Mouse (Mus musculus) adrenal gland, postnatal 10 days (tissue): ENCODE results near the gene Hivep1. TPM values are rescaled to one million over a fixed set of nuclear protein-coding genes. Genes with fewer than 3 reads are reported as not detected.

ENCODE experiments used
- DNase-seq: peaks from one replicate; pipeline ENCODE4 v3.0.0; 2021; ENCODE audit warnings: mixed read lengths
- total RNA-seq, 2 experiments: library from RNA; stranded (reverse); gene quantifications; 2 replicates each; pipeline ENCODE4 v1.2.3; 2021

The Hivep1 gene
- total RNA-seq, 2 experiments from 2014 or later = 21.0 to 24.3 TPM

DNA sequence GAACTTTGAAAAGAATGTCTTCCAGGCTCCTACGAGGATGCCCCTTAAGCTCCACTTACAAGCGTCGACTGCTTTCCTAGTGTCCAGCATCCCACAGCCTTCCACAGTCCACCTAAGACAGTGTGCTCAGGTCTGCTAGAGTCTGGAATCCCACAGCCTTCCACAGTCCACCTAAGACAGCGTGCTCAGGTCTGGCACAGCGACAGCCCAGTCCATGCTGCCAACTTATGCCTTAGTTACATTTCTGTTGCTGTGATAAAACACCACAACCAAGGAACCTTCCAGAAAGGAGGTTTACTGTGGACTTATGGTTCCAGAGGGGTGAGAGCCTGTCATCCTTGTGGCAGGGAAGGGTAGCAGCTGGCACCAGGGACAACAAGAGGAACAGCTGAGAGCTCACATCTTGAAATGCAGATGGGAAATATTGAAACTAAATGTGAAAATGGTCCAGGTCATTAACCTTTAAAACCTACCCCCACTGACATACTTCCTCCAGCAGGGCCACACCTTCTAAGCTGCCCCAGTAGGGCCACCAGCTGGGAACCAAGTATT is 25.0 kb downstream of the Hivep1 start:
- no peak for DNase-seq

DNA sequence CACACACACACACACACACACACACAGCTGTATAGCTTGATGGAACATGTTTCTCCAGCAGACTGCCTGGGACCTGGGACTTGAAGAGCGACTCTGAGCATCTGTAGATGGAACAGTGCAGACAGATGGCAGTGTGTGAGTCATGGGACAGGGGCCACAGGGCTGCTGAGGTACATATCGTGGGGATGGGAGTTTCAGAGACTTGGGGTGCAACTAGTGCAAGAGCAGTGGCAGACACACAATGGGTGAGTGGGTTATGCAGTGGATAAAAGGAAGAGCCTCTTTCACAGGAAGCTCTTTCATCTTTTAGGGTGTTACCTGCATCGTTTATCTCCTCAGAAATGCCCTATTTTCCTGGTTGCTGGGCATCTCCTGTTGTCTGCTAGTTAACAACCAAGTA is 25.8 kb downstream of the Hivep1 start:
- no peak for DNase-seq

DNA sequence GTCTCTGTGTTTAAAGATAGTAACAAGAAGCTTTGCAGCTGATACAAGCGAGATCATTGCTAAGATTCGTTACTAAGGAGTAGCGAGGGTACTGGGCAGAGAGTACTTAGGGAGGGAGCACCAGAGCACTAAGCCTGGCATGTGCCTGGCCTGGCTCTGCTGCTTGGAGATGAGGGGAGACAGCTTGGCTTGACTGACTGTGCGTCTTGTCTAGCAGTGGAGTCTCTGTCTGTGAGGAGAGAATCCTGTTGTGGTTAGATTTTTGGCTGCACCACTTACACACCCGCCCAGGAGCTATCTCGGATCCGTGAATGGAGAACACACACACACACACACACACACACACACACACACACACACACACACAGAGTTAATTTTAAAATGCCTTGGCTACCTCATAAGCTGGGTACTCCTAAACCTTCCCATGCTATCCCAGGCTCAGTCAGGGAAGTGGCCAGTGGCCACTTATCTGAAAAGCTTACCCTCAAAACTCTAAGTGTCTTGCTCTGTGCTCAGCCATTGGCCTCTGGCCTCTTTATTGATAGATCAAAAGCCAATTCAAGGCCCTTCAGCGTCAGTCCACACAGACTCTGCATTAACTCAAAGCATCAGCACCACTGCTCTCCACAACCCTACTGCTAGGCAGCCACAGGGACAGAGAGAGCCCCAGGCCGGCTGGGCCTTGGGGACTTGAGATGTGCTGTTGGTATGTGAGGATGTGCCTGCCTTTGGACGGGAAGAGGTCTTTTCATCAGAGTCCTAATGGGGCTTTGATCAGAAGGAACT is 28.5 kb downstream of the Hivep1 start:
- no peak for DNase-seq

DNA sequence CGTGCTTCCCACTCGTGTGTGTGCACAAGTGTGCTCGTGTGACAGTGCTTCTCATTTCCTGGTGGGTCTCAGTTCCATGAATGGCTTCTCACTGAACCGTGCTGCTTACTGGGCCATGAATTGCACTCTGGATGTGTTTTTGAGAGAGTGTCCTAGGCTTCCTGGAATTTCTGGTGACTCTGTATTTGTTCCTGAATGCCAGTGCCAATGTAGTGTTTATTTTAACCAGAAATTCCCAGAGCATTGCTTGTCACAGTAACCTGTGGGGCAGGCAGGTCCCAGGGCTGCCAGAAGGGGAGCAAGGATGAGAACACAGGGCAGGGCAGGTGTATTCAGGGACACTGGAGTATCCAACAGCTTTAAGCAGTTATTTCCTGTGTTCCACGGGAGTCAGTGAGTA is 36.5 kb downstream of the Hivep1 start:
- no peak for DNase-seq

DNA sequence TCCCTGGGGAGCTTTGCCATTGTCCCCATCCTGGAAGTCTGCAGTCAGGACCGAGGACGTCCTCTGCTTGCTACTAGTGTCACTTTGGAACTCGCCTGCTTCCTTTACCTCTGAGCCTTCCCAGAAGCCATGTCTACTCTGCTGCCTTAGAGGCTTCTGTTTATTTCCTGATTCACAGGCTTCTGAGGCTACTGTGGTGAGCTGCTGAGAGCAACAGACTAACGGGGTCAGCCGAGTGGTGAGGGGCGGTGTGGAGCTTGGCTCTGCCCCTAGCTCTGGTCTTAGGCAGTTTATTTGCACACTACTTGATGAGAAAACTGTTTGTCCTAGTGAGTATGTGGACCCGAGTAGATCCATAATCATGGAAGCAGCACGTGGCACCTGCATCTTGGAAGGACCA is 37.2 kb downstream of the Hivep1 start:
- no peak for DNase-seq

DNA sequence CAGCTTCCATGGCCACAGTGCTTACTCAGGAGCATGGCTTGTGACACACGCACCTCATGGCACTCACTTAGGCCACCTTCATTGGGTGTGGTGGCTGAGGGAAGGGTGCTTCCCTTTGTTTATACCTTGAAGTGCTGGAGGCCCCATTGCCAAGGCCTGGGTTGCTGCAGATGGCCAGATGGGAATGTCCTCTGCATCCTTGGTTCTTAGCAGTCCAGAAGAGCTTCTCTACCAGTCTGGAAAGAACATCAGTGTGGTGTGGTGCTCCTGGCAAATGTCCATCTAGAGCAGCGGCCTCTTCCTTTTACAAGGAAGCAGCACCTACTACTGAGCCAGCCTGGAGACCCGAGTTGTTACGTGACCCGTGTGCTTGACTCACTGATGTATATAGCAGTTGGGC is 38.9 kb downstream of the Hivep1 start:
- DNase-seq = no peak

DNA sequence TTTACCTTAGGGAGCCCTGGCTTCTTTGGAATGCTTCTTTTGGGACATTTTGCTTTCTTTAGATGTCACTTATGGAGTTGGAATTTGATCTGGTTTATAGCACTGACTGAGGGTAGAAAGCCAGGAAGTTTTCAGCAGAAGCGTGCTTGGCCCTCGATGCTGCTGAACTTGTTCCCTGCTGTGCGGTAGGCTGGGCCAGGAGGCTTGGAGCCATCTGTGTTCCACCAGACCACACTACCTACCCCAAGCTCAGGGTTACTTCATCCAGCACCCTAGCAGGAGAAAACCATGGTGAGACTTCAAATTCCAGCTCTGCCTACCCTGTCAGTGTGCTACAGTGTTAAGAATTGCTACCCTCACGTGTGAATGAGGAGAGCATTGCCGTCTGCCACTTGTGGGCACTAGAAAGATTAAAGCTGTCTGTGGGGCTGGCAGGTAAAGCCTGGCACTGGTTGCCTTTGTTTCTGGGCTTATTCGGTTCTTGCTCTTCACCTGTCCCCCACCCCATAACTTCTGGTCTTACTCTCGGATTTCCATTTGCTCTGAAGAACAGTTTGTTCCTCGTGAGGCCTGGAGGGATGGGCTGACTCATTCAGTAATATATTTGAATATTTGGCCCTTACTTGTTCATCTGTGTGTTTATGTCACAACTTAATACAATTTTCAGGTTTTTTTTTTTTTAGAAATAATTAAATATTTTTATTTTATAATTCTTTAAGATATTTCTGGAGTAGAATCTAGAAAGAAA is 40.7 kb downstream of the Hivep1 start:
- DNase-seq = no peak

DNA sequence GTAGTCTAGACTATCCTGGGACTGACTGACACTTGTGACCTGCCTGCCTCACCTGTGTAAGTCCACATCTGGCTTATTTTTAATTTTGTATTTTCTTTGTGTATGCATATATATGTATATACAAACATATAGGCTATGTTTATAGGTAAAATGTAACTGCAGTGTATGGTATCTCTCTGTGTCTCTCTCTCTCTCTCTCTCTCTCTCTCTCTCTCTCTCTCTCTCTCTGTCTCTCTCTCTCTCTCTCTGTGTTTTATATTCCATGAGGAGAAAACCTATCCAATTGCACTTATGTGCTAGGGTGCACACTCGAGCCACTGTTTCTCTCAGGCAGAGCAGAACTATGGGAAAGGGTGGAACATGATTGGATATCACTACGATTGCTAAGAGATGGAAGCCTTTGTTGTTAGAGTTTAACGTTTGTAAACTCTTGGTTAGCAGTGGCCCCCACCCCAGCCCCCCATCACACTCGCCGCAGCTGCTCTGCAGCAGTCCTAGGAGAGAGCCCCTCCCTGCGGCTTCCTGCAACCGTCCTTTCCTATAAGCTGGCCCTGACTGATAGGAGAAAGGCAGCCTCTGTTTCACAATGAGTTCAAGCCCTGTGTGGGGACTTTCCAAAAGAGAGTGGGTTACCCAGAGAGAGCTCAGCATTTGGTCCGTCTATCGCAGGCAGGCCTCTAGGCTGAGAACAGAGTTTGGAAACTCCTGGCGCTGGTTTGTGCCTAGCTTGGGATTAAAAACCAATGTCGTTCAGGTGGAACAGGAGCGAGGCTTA is 41.6 kb downstream of the Hivep1 start:
- DNase-seq = no peak

DNA sequence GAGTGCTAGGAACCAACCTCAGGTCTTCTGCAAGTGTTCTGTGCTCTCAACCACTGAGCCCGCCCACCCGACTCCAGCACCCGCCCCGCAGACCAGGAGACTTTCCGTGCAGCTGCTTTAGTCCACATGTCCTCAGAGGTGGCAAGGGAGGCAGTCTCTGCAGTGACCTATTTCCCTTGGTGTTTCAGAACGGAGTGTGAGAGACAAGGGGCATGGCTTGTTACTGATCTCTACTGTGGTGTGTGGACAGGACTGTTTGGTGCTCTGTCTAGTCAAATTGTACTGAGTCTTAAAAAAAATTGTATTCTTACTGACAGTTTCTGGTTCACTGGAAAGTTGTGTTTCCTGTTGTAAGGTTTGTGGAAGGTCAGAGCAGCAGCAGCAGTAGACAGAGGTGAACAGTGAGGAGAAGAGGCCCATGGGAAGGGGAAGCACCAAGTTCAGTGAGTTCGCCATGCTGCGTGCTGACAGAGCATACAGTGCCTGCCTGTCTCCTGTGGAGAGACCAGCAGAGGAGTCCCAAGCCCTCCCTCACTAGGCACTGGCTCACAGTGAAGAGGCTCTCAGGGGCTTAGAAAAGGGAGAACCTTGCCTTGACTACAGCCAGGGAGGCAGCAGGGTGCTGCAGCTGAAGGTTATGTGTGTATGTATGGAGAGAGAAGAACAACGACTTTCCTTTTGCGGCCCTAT is 44.1 kb downstream of the Hivep1 start:
- no peak for DNase-seq

DNA sequence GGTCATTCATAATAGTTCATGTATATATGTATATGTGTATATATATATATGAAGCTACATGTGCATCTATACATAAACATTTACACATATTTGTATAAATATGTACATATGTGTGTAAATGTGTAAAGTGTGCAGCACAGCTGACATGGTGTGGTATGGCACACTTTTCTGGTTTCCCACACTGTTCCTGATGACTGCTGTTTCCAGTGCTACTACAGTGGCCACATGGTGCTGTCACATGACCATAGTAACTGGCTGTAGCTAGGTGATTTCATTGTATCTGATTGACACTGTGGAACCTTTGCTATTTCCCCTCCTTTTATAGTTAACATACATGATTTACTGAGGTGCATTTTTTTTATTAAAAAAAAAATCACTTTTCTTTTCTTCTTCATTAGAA is 45.3 kb downstream of the Hivep1 start:
- no peak for DNase-seq

DNA sequence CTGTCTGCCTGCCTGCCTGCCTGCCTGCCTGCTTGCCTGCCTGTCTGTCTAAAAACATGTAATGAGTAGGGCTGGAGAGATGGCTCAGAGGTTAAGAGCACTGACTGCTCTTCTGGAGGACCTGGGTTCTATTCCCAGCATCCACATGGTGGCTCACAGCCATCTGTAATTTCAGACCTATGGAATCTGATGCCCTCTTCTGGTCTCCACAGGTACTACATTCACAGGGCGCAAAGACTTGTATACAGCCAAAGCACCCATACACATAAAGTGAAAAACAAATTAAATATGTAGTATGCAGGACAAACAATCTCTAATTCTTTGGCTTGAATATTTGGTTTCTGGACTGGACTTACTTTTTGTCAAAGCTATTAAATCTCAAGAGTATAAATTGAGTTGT is 46.7 kb downstream of the Hivep1 start:
- no peak for DNase-seq

DNA sequence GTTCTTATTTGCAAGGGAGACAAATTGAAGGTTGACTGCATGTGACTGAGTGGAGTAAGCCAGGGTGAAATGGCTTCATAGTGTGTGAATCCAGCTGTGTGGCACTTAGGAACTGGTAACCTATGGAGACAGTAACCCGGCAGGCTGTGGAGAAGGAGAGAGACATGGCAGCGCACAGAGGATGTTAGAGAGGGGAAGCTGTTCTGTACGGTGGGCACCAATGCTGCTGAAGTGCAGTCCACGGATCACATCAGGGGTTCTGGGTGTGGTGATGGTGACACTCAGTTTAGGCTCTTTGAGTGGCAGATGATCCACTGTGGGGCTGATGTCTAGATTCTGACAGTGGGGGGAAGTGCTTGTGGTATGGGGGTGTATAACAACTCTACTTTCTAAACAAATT is 47.7 kb downstream of the Hivep1 start:
- no peak for DNase-seq

DNA sequence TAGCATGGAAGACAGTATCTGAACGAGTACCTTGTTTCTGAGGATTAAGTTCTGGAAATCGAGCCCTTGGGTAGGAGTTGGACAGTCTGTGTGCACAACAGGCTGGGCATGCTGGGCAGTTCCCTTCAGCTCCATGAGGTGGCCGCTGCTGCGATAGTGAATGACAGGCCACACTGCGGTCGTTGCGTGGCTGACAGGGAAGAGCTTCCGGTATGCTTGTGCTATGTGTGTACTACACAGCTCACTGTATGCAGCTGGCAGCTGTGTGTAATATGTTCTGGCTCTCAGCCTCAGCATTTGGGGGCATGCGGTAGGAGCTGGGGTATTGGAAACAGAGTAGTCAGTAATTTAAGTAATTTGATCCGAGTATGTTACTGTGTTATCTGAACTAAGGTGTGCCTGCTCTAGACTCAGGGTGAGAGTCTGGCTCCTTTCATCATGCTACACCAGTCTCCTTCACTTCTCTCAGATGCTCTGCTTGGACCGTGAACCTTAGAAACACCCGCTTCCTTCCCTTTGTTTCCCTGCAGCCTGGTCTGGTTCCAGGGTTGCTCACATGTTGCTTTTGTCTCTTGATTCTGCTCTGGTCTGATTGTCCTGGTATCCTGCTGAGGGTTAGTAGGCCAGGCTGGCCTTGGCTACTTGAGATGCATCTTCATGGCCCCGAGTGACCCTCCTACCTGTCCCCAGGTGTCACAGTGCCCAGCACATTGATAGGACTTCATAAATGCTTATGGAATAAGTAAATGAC is 49.8 kb downstream of the Hivep1 start:
- DNase-seq = peak; percentile 35

DNA sequence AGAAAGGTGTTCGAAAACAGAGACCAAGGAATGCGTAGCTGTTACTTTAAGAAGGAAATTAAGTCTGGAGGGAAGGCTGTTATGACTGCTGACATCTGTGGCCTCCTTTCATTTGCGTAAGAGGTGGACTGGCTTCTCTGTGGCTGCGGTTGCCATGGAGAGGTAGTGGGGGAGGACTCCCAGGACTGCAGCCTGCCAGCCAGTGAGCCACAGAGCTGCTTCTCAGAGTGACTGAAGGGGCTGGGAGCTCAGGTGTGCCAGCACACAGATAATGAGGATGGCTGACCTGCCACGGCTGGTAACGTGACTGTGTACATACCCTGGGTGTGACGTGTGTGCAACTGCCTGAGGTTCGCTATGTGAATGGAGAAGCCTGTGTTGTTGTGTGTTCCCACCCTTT is 51.2 kb downstream of the Hivep1 start:
- peak; percentile 73 for DNase-seq

DNA sequence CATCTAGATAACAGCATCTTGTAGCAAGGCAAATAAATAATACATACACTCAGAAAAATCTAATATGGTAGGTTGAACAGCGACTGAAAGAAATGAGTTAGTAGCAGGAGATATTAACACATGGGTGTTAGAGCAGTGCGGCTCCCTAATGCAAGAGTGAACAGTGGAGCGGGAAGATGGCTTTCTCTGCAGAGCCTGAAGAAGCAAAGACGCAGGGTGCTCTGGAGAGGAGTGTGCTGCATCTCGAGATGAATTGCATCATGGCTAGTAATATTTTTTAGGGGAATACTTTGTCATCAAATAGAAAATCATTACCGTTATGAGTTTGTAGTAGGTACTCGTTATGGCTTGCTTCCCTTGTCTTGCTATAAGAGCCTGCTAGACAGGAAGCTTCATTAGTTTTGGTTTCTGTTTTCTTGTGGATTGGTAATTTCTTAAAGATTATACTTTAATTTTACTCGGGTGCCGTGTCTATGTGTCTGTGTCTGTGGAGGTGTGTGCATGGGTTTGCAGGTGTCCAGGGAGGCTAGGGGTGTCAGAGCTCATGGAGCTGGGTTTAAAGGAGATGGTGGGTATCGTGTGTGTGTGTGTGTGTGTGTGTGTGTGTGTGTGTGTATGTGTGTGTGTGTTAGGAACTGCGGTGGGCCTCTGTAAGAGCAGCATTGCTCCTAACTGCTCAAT is 51.8 kb downstream of the Hivep1 start:
- DNase-seq = no peak

DNA sequence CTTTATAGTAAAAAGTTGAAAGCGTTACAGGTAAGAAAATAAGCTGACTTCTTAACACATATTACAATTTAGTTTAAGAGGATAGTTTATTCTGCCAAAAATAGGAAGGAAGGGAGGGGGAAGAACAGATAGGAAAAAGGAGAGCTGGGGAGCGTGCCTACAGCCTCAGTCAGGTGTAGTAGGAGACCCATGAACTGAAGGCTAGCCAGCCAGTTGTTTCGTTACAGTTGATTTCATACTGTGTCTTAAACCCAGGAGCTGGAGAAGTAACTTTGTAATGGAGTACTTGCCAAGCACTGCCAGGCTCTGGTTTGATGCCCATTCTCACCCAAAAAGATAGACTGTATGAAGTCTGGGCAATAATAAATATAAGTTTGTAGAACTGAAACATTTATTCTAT is 52.5 kb downstream of the Hivep1 start:
- no peak for DNase-seq

DNA sequence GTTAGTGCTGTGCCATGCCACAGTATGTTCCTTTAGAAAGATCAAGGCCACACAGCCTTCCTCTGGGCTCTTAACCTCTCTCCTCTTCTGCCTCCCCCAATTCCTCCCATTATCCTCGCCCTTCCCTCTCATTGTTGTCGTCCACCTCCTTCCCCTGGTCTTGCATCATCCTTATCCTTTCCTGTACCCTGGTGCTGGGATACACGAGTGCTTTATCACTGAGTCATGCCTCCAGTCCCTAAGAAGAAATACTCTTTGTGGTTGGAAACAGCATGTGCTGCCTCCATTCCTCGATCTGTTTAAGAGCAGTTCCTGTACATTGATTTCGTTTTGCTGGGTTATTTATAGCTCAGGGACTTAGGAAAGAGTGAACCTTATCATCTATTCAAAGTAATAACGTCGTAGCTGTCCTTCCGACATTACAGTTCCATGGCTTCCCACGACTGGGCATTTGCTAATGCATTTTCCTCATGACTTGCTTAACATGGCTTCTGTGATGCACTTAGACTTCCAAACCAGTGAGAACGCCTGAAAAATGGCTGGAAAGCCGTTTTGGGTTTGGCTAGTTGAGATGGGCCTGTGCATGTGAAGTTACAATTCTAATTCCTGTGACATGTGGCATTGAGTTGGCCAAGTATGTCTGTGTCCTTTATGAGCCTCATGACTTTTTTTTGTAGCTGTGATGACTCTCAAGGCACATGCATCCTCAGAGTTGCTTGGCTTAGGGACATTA is 56.8 kb downstream of the Hivep1 start:
- no peak for DNase-seq

DNA sequence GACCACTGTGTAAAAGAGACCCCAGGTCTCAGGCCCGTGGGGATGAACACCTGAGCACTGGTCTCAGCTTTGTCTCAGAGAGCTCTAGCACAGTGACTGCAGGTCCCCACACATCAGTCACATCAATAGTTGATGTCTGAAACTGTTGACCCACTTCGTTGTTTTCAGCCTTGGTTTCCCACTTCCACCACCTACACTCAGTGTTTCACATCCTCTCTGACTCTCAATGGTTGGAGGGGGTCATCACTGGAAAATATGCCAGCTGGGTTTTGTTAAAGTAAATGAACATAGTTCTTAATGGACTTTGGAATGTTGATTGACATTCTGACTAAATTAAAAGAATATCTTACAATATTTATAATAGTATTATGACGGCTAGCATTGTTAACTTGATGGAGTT is 58.6 kb downstream of the Hivep1 start:
- no peak for DNase-seq

DNA sequence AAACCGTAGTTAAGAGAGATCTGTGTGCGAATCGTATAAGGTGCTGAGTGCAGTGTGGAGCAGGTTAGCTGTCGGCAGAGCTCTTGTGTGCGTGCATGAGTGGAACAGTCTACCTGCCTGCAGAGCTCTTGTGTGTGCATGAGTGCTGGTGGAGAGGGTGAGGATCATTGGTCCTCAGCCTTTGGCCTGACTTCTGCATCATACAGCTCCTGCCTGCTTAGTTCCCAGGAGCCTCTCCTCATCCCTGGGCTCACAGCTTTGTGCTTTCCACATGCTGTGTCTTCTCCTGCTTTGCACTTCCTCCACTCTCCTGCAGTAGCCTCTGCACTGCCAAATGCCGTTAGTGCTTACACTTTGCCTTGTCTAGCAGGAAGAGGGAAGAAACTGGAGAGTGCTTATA is 60.2 kb downstream of the Hivep1 start:
- DNase-seq = no peak

DNA sequence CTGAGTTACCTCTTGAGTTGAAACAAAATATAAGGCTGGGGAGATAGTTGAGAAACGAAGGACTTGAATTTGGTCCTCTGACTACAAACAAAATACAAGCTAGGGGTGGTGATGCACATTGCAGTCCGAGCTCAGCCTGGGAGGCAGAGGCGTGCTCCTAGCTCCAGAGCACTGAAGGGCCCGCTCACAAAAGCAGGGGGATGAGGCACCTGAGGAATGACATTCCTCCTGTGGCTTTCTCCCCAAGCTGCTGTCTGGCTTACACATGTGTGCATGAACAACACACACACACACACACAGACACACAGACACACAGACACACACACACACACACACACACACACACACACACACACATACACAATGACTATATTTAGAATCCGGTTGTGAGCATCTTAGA is 60.9 kb downstream of the Hivep1 start:
- DNase-seq = no peak
